Mouse (Mus musculus) left cerebral cortex, adult 9 months (tissue): ENCODE measurements at regions not wholly inside any gene's neighbourhood (a gene's known extent, or its start where the extent isn't known, plus 50 kb on each side); places are given as distances from the start of the nearest gene placed in this dataset.

ENCODE experiments used
- DNase-seq, 2 experiments: peaks; one replicate each; pipeline ENCODE4 v3.0.0; 2022; ENCODE audit warnings: low spot score in 2 of 2

GRCm38 (mm10) chr2:21908813-21909480 is 318.4 kb upstream of the Myo3a start:
- no peak for DNase-seq

- peak; percentile 36 to 84 for DNase-seq
Measured at GRCm38 (mm10) chr2:21909481-21909966, 317.8 kb upstream of the Myo3a start.

- DNase-seq, result peak; percentile 83 to 91
Measured at GRCm38 (mm10) chr2:21917804-21918690, 309.3 kb upstream of the Myo3a start.

GRCm38 (mm10) chr2:21919091-21919490 is 308.2 kb upstream of the Myo3a start:
- DNase-seq, result peak in 1 of 2 experiments; percentile 33

GRCm38 (mm10) chr2:21927656-21928055 is 299.6 kb upstream of the Myo3a start:
- no peak for DNase-seq

GRCm38 (mm10) chr2:21939993-21940392 is 287.3 kb upstream of the Myo3a start:
- no peak for DNase-seq

- DNase-seq, result peak in 1 of 2 experiments; percentile 65
Measured at GRCm38 (mm10) chr2:21940797-21941487, 286.4 kb upstream of the Myo3a start.

GRCm38 (mm10) chr2:21941488-21942000 is 285.8 kb upstream of the Myo3a start:
- DNase-seq, result no peak

- DNase-seq, result no peak
Measured at GRCm38 (mm10) chr2:21943676-21944075, 283.6 kb upstream of the Myo3a start.

GRCm38 (mm10) chr2:21946484-21946883 is 280.8 kb upstream of the Myo3a start:
- no peak for DNase-seq

GRCm38 (mm10) chr2:21951279-21951678 is 276.0 kb upstream of the Myo3a start:
- DNase-seq, result peak in 1 of 2 experiments; percentile 23

- no peak for DNase-seq
Measured at GRCm38 (mm10) chr2:21956112-21956963, 271.0 kb upstream of the Myo3a start.

- peak in 1 of 2 experiments; percentile 61 for DNase-seq
Measured at GRCm38 (mm10) chr2:21958365-21958764, 268.9 kb upstream of the Myo3a start.

- no peak for DNase-seq
Measured at GRCm38 (mm10) chr2:21958802-21959201, 268.5 kb upstream of the Myo3a start.

GRCm38 (mm10) chr2:21963343-21964026 is 263.8 kb upstream of the Myo3a start:
- no peak for DNase-seq

GRCm38 (mm10) chr2:21964027-21964605 is 263.2 kb upstream of the Myo3a start:
- DNase-seq, result no peak

- no peak for DNase-seq
Measured at GRCm38 (mm10) chr2:21970774-21971406, 256.4 kb upstream of the Myo3a start.

GRCm38 (mm10) chr2:21974599-21974998 is 252.7 kb upstream of the Myo3a start:
- no peak for DNase-seq

- DNase-seq, result no peak
Measured at GRCm38 (mm10) chr2:21975547-21975946, 251.8 kb upstream of the Myo3a start.
